Mouse (Mus musculus): Measurements from ENCODE around the gene Rab44. TPM values are rescaled to one million over a fixed set of nuclear protein-coding genes. Genes with fewer than 3 reads are reported as not detected.
"Not testable (repeated sequence)": the region's sequence is repeated elsewhere in the genome, so short reads cannot be mapped to it uniquely, and the experiment has no call there.

The Rab44 gene
- polyA plus RNA-seq, 1 experiment from 2014 or later: not detected

GRCm38 (mm10) chr17:29095201-29095733 lies 18.7 kb upstream of the Rab44 start:
- Histone ChIP-seq H3K9me3 (ENCODE audit: control insufficient read depth, low read length) (no peaks in the 10 kb centered on the region), H3K4me1 (replicated peaks; ENCODE audit: control insufficient read depth, insufficient read depth, low read length) (peaks cover 23% of the 10 kb centered on the region), H3K4me3 (replicated peaks; ENCODE audit: low read length) (peak overlapping the region; percentile 51), H3K9ac (replicated peaks; ENCODE audit: low read depth, low read length) (peak overlapping the region; percentile 61), H3K27me3 (replicated peaks; ENCODE audit: control insufficient read depth, insufficient read depth, low read length) (peaks cover 5% of the 10 kb centered on the region; the same call in 1 of the 2 replicates), H3K27ac (ENCODE audit: low read length) (peak overlapping the region; percentile 7; the same call in 1 of the 2 replicates), H3K4me2 (ENCODE audit: low read length) (peak overlapping the region; percentile 90), H3K36me3 (ENCODE audit: control insufficient read depth, insufficient read depth) (no peaks in the 10 kb centered on the region)
- WGBS: under 1% methylated on average over 44 of the region's 44 CpGs
- ATAC-seq: peak; percentile 83

DNA sequence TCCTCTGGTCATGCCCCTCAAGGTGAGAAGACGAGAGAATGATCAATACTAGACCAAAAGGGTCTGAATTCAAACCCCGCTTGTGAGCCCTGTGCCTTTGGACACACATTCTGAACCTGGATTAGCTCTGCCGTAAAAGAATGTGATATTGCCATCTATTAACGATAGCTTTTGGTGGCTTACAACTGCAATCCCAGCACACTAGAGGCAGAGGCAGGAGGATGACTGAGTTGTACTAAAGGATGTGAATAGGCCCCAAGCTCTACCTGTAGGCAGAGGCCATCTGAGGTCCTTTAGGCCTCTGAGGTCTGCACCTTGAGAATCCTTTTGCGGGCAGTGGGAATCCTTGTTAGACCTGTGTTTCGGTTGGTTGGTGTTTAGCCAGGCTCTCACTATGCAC lies 17.7 kb upstream of the Rab44 start:
- Histone ChIP-seq H3K27me3 (replicated peaks; ENCODE audit: control insufficient read depth, insufficient read depth, low read length) (peaks cover 5% of the 10 kb centered on the region; the same call in 1 of the 2 replicates), H3K4me3 (replicated peaks; ENCODE audit: low read length) (no peak overlapping the region), H3K9me3 (ENCODE audit: control insufficient read depth, low read length) (no peaks in the 10 kb centered on the region), H3K27ac (ENCODE audit: low read length) (no peak overlapping the region), H3K9ac (replicated peaks; ENCODE audit: low read depth, low read length) (no peak overlapping the region), H3K4me2 (ENCODE audit: low read length) (no peak overlapping the region), H3K4me1 (replicated peaks; ENCODE audit: control insufficient read depth, insufficient read depth, low read length) (peaks cover 23% of the 10 kb centered on the region), H3K36me3 (ENCODE audit: control insufficient read depth, insufficient read depth) (no peaks in the 10 kb centered on the region)
- ATAC-seq: no peak
- WGBS: 86% methylated on average over 6 of the region's 6 CpGs

- no peak overlapping the region for H3K4me2 ChIP-seq (ENCODE audit: low read length)
- H3K9me3 ChIP-seq (ENCODE audit: control insufficient read depth, low read length): no peaks in the 10 kb centered on the region
- no peak overlapping the region for H3K9ac ChIP-seq (replicated peaks; ENCODE audit: low read depth, low read length)
- no peak overlapping the region for H3K4me3 ChIP-seq (replicated peaks; ENCODE audit: low read length)
- H3K4me1 ChIP-seq (replicated peaks; ENCODE audit: control insufficient read depth, insufficient read depth, low read length): peaks cover 23% of the 10 kb centered on the region
- peaks cover 5% of the 10 kb centered on the region; the same call in 1 of the 2 replicates for H3K27me3 ChIP-seq (replicated peaks; ENCODE audit: control insufficient read depth, insufficient read depth, low read length)
- no peaks in the 10 kb centered on the region for H3K36me3 ChIP-seq (ENCODE audit: control insufficient read depth, insufficient read depth)
- 61% methylated on average over 7 of the region's 7 CpGs for WGBS
- no peak for ATAC-seq
- no peak overlapping the region for H3K27ac ChIP-seq (ENCODE audit: low read length)
Measured at GRCm38 (mm10) chr17:29096851-29097561, 16.9 kb upstream of the Rab44 start.

DNA sequence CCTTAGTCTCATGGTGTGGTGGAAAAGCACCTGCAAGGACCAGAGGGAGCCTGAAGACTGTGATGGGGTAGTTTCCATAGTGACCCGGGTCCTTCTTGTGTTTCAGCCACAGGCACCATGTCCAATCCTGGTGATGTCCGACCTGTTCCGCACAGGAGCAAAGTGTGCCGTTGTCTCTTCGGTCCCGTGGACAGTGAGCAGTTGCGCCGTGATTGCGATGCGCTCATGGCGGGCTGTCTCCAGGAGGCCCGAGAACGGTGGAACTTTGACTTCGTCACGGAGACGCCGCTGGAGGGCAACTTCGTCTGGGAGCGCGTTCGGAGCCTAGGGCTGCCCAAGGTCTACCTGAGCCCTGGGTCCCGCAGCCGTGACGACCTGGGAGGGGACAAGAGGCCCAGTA lies 15.7 kb upstream of the Rab44 start:
- WGBS: 92% methylated on average over 24 of the region's 24 CpGs
- H3K9me3 ChIP-seq (ENCODE audit: control insufficient read depth, low read length): no peaks in the 10 kb centered on the region
- no peak overlapping the region for H3K9ac ChIP-seq (replicated peaks; ENCODE audit: low read depth, low read length)
- no peak for ATAC-seq
- H3K36me3 ChIP-seq (ENCODE audit: control insufficient read depth, insufficient read depth): no peaks in the 10 kb centered on the region
- H3K27me3 ChIP-seq (replicated peaks; ENCODE audit: control insufficient read depth, insufficient read depth, low read length): 0 out of 2 replicates have a peak, but pooled peaks cover under 1% of the 10 kb centered on the region
- H3K4me3 ChIP-seq (replicated peaks; ENCODE audit: low read length): no peak overlapping the region
- no peak overlapping the region for H3K27ac ChIP-seq (ENCODE audit: low read length)
- H3K4me1 ChIP-seq (replicated peaks; ENCODE audit: control insufficient read depth, insufficient read depth, low read length): peaks cover 22% of the 10 kb centered on the region
- H3K4me2 ChIP-seq (ENCODE audit: low read length): no peak overlapping the region

DNA sequence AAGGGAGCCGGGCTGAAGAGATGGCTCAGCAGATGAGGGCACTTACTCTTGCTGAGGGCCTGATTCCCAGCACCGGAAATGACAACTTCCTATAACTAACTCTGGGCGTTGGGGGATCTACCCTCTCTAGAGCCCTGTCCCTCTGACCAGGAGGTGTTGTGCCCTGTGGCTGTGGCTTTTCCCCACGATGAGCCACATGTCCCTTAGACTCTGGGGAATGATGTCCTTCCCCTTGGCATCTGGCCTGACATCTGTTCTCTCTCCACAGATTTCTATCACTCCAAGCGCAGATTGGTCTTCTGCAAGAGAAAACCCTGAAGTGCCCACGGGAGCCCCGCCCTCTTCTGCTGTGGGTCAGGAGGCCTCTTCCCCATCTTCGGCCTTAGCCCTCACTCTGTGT lies 14.9 kb upstream of the Rab44 start:
- Histone ChIP-seq H3K4me2 (ENCODE audit: low read length) (no peak overlapping the region), H3K4me3 (replicated peaks; ENCODE audit: low read length) (no peak overlapping the region), H3K27ac (ENCODE audit: low read length) (no peak overlapping the region), H3K27me3 (replicated peaks; ENCODE audit: control insufficient read depth, insufficient read depth, low read length) (no peaks in the 10 kb centered on the region), H3K36me3 (ENCODE audit: control insufficient read depth, insufficient read depth) (no peaks in the 10 kb centered on the region), H3K4me1 (replicated peaks; ENCODE audit: control insufficient read depth, insufficient read depth, low read length) (peaks cover 15% of the 10 kb centered on the region), H3K9me3 (ENCODE audit: control insufficient read depth, low read length) (no peaks in the 10 kb centered on the region), H3K9ac (replicated peaks; ENCODE audit: low read depth, low read length) (no peak overlapping the region)
- ATAC-seq: no peak
- WGBS: 89% methylated on average over 8 of the region's 8 CpGs

GRCm38 (mm10) chr17:29100627-29101026 lies 13.3 kb upstream of the Rab44 start:
- Histone ChIP-seq H3K27ac (ENCODE audit: low read length) (no peak overlapping the region), H3K4me2 (ENCODE audit: low read length) (no peak overlapping the region), H3K27me3 (replicated peaks; ENCODE audit: control insufficient read depth, insufficient read depth, low read length) (no peaks in the 10 kb centered on the region), H3K4me1 (replicated peaks; ENCODE audit: control insufficient read depth, insufficient read depth, low read length) (peaks cover 2% of the 10 kb centered on the region; the same call in 1 of the 2 replicates), H3K4me3 (replicated peaks; ENCODE audit: low read length) (no peak overlapping the region), H3K9ac (replicated peaks; ENCODE audit: low read depth, low read length) (no peak overlapping the region), H3K9me3 (ENCODE audit: control insufficient read depth, low read length) (no peaks in the 10 kb centered on the region), H3K36me3 (ENCODE audit: control insufficient read depth, insufficient read depth) (no peaks in the 10 kb centered on the region)
- ATAC-seq: no peak
- 92% methylated on average over 7 of the region's 7 CpGs for WGBS

DNA sequence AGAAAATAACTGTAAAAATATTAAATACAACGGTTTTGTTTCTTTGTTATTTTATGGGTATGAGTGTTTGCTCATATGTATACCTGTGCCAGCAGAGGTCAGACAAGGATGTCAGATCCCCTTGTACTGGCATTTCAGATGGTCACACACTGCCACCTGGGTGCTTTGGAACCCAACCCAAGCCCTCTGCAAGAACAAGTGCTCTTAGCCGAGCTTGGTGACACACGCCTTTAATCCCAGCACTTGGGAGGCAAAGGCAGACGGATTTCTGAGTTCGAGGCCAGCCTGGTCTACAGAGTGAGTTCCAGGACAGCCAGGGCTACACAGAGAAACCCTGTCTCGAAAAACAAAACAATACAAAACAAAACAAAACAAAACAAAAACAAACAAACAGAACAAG lies 3.6 kb upstream of the Rab44 start:
- not testable (repeated sequence) for ATAC-seq; H3K9me3 ChIP-seq (ENCODE audit: control insufficient read depth, low read length); H3K4me3 ChIP-seq (replicated peaks; ENCODE audit: low read length); H3K9ac ChIP-seq (replicated peaks; ENCODE audit: low read depth, low read length); H3K27me3 ChIP-seq (replicated peaks; ENCODE audit: control insufficient read depth, insufficient read depth, low read length); H3K4me1 ChIP-seq (replicated peaks; ENCODE audit: control insufficient read depth, insufficient read depth, low read length); H3K27ac ChIP-seq (ENCODE audit: low read length); H3K4me2 ChIP-seq (ENCODE audit: low read length); H3K36me3 ChIP-seq (ENCODE audit: control insufficient read depth, insufficient read depth)
- 82% methylated on average over 6 of the region's 6 CpGs for WGBS

DNA sequence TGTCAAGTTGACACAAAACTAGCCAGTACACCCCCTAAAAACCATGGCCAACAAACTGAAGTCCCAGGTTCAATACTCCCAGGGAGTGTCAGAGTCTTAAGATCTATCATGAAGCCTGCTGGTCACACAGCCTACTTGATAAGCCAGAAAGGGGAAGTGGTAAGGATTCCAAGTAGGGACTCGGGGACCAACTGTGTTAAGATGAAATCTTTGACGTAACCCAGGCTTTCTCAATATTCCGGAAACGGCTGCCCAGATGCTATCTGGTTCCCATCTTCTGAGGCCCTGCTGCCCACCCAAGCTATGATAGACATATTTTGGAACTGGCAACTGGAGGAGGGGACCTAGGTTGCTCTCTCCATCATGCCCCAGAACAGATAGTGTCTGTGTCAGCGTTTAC lies 2.6 kb upstream of the Rab44 start:
- H3K4me1 ChIP-seq (replicated peaks; ENCODE audit: control insufficient read depth, insufficient read depth, low read length): no peaks in the 10 kb centered on the region
- no peak for ATAC-seq
- H3K9me3 ChIP-seq (ENCODE audit: control insufficient read depth, low read length): no peaks in the 10 kb centered on the region

GRCm38 (mm10) chr17:29116023-29116422 lies 2.1 kb downstream of the Rab44 start:
- Histone ChIP-seq H3K9me3 (ENCODE audit: control insufficient read depth, low read length) (no peaks in the 10 kb centered on the region), H3K27ac (ENCODE audit: low read length) (no peak overlapping the region), H3K4me1 (replicated peaks; ENCODE audit: control insufficient read depth, insufficient read depth, low read length) (no peaks in the 10 kb centered on the region), H3K9ac (replicated peaks; ENCODE audit: low read depth, low read length) (no peak overlapping the region), H3K36me3 (ENCODE audit: control insufficient read depth, insufficient read depth) (no peaks in the 10 kb centered on the region), H3K27me3 (replicated peaks; ENCODE audit: control insufficient read depth, insufficient read depth, low read length) (no peaks in the 10 kb centered on the region), H3K4me2 (ENCODE audit: low read length) (no peak overlapping the region), H3K4me3 (replicated peaks; ENCODE audit: low read length) (no peak overlapping the region)
- ATAC-seq: no peak
- 71% methylated on average over 12 of the region's 12 CpGs for WGBS

More for the DNA sequence above, 2.6 kb upstream of the Rab44 start:
- Histone ChIP-seq H3K9ac (replicated peaks; ENCODE audit: low read depth, low read length) (no peak overlapping the region), H3K27ac (ENCODE audit: low read length) (no peak overlapping the region), H3K4me3 (replicated peaks; ENCODE audit: low read length) (no peak overlapping the region), H3K27me3 (replicated peaks; ENCODE audit: control insufficient read depth, insufficient read depth, low read length) (no peaks in the 10 kb centered on the region), H3K4me2 (ENCODE audit: low read length) (no peak overlapping the region), H3K36me3 (ENCODE audit: control insufficient read depth, insufficient read depth) (no peaks in the 10 kb centered on the region)
- WGBS: 91% methylated on average over 5 of the region's 5 CpGs

Measured in forebrain, embryonic 16.5 days (tissue).